Mouse (Mus musculus) stomach, embryonic 16.5 days (tissue): ENCODE data around the gene Pex7. TPM values are rescaled to one million over a fixed set of nuclear protein-coding genes. Genes with fewer than 3 reads are reported as not detected.

Source experiments
- ATAC-seq: fragments of 200-750 bp; cut with Nextera tagmentation; 2 replicates; pipeline ENCODE4 v1.8.0; 2017; ENCODE audit warnings: moderate number of reproducible peaks, moderate TSS enrichment; ENCODE audit not compliant: insufficient read depth, low FRiP score
- H3K27ac ChIP-seq: fragments of 300-500 bp; sonication (generic); 2 replicates; pipeline ENCODE4 v1.5.1; 2014; ENCODE audit warnings: low read length
- H3K27me3 ChIP-seq: fragments of 300-500 bp; sonication (generic); 2 replicates; pipeline ENCODE4 v1.6.1; 2014; ENCODE audit warnings: low read length, control low read depth, mixed read lengths; ENCODE audit not compliant: control insufficient read depth, insufficient read depth
- H3K36me3 ChIP-seq: fragments of 300-500 bp; sonication (generic); 2 replicates; pipeline ENCODE4 v1.6.1; 2014; ENCODE audit warnings: low read length; ENCODE audit not compliant: control insufficient read depth, insufficient read depth
- H3K4me1 ChIP-seq: fragments of 300-500 bp; sonication (generic); 2 replicates; pipeline ENCODE4 v1.6.1; 2014; ENCODE audit warnings: low read length, control low read depth, mixed read lengths; ENCODE audit not compliant: control insufficient read depth, insufficient read depth
- H3K4me2 ChIP-seq: fragments of 300-500 bp; sonication (generic); 2 replicates; pipeline ENCODE4 v1.6.1; 2014; ENCODE audit warnings: low read depth, low read length, mixed read lengths
- H3K4me3 ChIP-seq: fragments of 300-500 bp; sonication (generic); replicated peaks from 2 replicates; pipeline ENCODE4 v1.5.1; 2014; ENCODE audit warnings: mild to moderate bottlenecking, low read length
- H3K9ac ChIP-seq: fragments of 300-500 bp; sonication (generic); 2 replicates; pipeline ENCODE4 v1.6.1; 2014; ENCODE audit warnings: low read length
- H3K9me3 ChIP-seq: fragments of 300-500 bp; sonication (generic); replicated peaks from 2 replicates; pipeline ENCODE4 v1.6.1; 2016; ENCODE audit warnings: low read length, control low read depth; ENCODE audit not compliant: control insufficient read depth
- WGBS: fragments of 180-500 bp; shearing (Covaris S2); extraction: QIAGEN DNeasy Blood & Tissue Kit; methylation state at CpG from one replicate; pipeline ENCODE4 v1.1.7; 2014; 5-methylcytosine and 5-hydroxymethylcytosine counted together
- polyA plus RNA-seq: library from polyadenylated mRNA; unstranded; fragments of >200 nt; fragmentation: Nextera tagmentation; extraction: Ambion mirVana; gene quantifications from 2 replicates; pipeline ENCODE4 v1.2.1, GENCODE M21; 2015

Pex7 gene
- polyA plus RNA-seq, 1 experiment from 2014 or later = 41.3 TPM

GRCm38 (mm10) chr10:19900191-19900590 lies 7.3 kb downstream of the Pex7 start:
- Histone ChIP-seq H3K4me1 (no peaks in the 10 kb centered on the region), H3K4me3 (no peak overlapping the region), H3K9me3 (no peaks in the 10 kb centered on the region), H3K4me2 (no peak overlapping the region), H3K9ac (no peak overlapping the region), H3K27me3 (no peaks in the 10 kb centered on the region), H3K27ac (no peak overlapping the region), H3K36me3 (no peaks in the 10 kb centered on the region)
- ATAC-seq = no peak
- 77% methylated on average over 2 of the region's 2 CpGs for WGBS

DNA sequence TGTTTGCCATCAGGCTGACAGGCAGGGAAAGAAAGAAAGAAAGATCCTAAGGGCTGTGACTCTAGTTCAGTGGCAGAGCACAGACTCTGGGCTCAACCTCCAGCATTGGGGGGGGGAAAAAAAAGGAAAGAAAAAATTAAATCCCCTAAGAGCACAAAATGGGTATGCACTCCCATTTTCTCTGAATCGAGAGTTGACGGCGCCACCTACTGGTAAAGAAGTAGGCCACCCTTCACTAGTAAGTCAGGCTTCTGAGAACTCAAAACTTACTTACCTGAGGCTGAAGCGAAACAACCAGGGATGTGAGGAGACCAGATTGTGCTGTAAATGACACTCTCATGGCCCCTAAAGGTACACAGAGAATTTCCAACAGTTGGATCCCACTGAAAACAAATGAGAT lies 13.5 kb downstream of the Pex7 start:
- Histone ChIP-seq H3K27ac (no peak overlapping the region), H3K9ac (no peak overlapping the region), H3K9me3 (no peaks in the 10 kb centered on the region), H3K4me1 (no peaks in the 10 kb centered on the region), H3K4me2 (no peak overlapping the region), H3K36me3 (no peaks in the 10 kb centered on the region), H3K27me3 (no peaks in the 10 kb centered on the region), H3K4me3 (no peak overlapping the region)
- no peak for ATAC-seq
- 19% methylated on average over 4 of the region's 4 CpGs for WGBS

DNA sequence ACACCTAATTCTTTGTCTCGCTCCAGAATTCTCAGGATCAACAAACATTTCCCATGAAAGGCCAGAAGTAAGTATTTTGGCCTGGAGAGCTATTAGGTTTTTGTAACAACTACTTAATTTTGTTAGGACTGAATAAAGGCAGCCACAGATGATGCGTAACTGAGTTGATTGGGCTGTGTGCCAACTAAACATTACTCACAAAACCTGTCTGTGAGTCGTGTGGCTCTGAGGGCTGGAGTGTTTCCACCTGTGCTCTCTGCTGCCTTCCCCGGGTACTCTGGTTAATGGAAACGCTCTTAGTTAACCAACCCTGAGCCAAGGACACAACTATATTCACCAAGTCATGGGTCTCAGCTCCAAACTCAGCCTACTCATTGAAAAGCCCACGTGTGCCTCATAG lies 14.3 kb downstream of the Pex7 start:
- H3K4me2 ChIP-seq = no peak overlapping the region
- H3K4me3 ChIP-seq = no peak overlapping the region
- ATAC-seq = no peak
- H3K9me3 ChIP-seq = no peaks in the 10 kb centered on the region
- no peaks in the 10 kb centered on the region for H3K36me3 ChIP-seq
- no peaks in the 10 kb centered on the region for H3K27me3 ChIP-seq
- no peak overlapping the region for H3K27ac ChIP-seq
- WGBS = 49% methylated on average over 6 of the region's 6 CpGs
- no peak overlapping the region for H3K9ac ChIP-seq
- no peaks in the 10 kb centered on the region for H3K4me1 ChIP-seq

DNA sequence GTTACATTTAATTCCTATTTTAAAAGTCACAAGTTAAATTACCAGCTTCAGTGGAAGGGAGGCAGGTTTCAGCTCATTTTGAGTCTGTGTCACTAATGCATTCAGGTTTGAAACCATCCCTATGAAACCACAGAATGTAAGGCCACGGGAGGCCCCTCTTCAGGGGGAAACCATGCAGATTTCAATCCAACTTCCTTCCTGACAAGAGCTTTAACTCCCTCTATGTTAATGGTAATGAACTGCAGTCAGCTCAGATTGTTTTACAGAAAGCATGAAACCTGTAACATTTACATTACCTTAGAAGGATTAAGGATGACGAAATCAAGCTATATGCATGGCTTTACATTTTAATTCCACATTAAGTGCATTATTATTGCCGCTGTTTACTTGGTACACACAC lies 15.8 kb downstream of the Pex7 start:
- Histone ChIP-seq H3K4me3 (no peak overlapping the region), H3K9ac (no peak overlapping the region), H3K9me3 (no peaks in the 10 kb centered on the region), H3K36me3 (no peaks in the 10 kb centered on the region), H3K4me1 (no peaks in the 10 kb centered on the region), H3K27me3 (no peaks in the 10 kb centered on the region), H3K4me2 (no peak overlapping the region), H3K27ac (no peak overlapping the region)
- ATAC-seq = no peak
- WGBS = 53% methylated on average over 3 of the region's 3 CpGs

- no peak for ATAC-seq
- 80% methylated on average over 3 of the region's 3 CpGs for WGBS
- H3K36me3 ChIP-seq = no peaks in the 10 kb centered on the region
- no peaks in the 10 kb centered on the region for H3K27me3 ChIP-seq
- no peak overlapping the region for H3K4me3 ChIP-seq
- no peak overlapping the region for H3K4me2 ChIP-seq
- H3K27ac ChIP-seq = no peak overlapping the region
- no peak overlapping the region for H3K9ac ChIP-seq
- no peaks in the 10 kb centered on the region for H3K9me3 ChIP-seq
- H3K4me1 ChIP-seq = no peaks in the 10 kb centered on the region
Measured at GRCm38 (mm10) chr10:19889908-19890307, 17.6 kb downstream of the Pex7 start.

DNA sequence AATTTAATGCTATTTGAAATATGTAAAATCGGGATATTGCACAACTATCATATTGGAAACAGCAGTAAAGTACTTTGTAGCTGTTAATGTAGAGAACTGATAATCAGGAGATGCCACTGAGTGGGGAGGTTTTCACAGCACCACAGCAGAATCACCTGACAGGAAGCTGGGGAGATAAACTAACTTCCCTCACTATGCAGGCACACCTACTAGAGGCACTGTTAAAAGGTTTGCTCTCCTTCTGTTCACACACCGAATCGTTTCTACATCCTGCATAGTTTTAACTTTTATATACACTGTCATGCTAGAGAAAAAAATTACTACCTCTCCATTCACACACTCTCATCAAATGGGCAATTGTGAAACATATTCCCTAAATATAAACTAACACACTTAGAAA lies 21.2 kb downstream of the Pex7 start:
- Histone ChIP-seq H3K4me3 (no peak overlapping the region), H3K27me3 (no peaks in the 10 kb centered on the region), H3K9me3 (no peaks in the 10 kb centered on the region), H3K36me3 (no peaks in the 10 kb centered on the region), H3K27ac (no peak overlapping the region), H3K9ac (no peak overlapping the region), H3K4me1 (no peaks in the 10 kb centered on the region), H3K4me2 (no peak overlapping the region)
- WGBS = 66% methylated on average over 3 of the region's 3 CpGs
- ATAC-seq = no peak

GRCm38 (mm10) chr10:19884409-19884808 lies 23.1 kb downstream of the Pex7 start:
- ATAC-seq = no peak
- no peak overlapping the region for H3K4me2 ChIP-seq
- 66% methylated on average over 4 of the region's 4 CpGs for WGBS
- H3K36me3 ChIP-seq = no peaks in the 10 kb centered on the region
- no peaks in the 10 kb centered on the region for H3K4me1 ChIP-seq
- H3K9ac ChIP-seq = no peak overlapping the region
- H3K27ac ChIP-seq = no peak overlapping the region
- H3K9me3 ChIP-seq = no peaks in the 10 kb centered on the region
- H3K27me3 ChIP-seq = no peaks in the 10 kb centered on the region
- H3K4me3 ChIP-seq = no peak overlapping the region

DNA sequence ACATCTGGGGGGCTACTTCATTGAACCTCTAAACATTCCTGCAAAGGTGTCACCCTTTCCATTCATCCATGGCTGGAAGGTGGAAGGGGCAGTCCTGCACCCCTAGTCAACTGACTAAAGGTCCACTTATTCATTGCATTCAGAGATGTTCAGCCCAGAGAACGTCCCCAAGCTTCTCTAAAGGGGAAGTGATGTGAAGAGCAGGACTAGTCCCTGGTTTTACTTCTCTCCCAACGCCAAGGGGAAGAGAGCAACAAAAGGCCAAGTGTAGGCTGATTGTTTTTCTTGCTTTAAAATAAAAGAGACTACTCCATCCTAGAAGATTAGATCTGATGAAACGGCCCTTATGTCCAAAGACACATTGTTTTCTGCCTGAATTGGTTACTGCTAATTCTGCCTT lies 27.1 kb downstream of the Pex7 start:
- Histone ChIP-seq H3K9me3 (no peaks in the 10 kb centered on the region), H3K27ac (no peak overlapping the region), H3K4me3 (no peak overlapping the region), H3K4me2 (no peak overlapping the region), H3K4me1 (peaks cover 10% of the 10 kb centered on the region; the same call in 1 of the 2 replicates), H3K9ac (no peak overlapping the region), H3K27me3 (no peaks in the 10 kb centered on the region), H3K36me3 (no peaks in the 10 kb centered on the region)
- ATAC-seq = no peak
- 72% methylated on average over 3 of the region's 3 CpGs for WGBS

- H3K36me3 ChIP-seq = no peaks in the 10 kb centered on the region
- no peak overlapping the region for H3K4me2 ChIP-seq
- no peak for ATAC-seq
- H3K9me3 ChIP-seq = no peaks in the 10 kb centered on the region
- H3K9ac ChIP-seq = peak overlapping the region; percentile 16; the same call in 1 of the 2 replicates
- 52% methylated on average over 6 of the region's 6 CpGs for WGBS
- H3K4me1 ChIP-seq = peaks cover 10% of the 10 kb centered on the region; the same call in 1 of the 2 replicates
- H3K27ac ChIP-seq = no peak overlapping the region
- H3K4me3 ChIP-seq = no peak overlapping the region
- no peaks in the 10 kb centered on the region for H3K27me3 ChIP-seq
Measured at GRCm38 (mm10) chr10:19879161-19879560, 28.3 kb downstream of the Pex7 start.

GRCm38 (mm10) chr10:19877679-19878078 lies 29.8 kb downstream of the Pex7 start:
- peaks cover 10% of the 10 kb centered on the region; the same call in 1 of the 2 replicates for H3K4me1 ChIP-seq
- H3K4me3 ChIP-seq = no peak overlapping the region
- ATAC-seq = no peak
- no peaks in the 10 kb centered on the region for H3K36me3 ChIP-seq
- H3K27ac ChIP-seq = no peak overlapping the region
- H3K9ac ChIP-seq = no peak overlapping the region
- H3K4me2 ChIP-seq = no peak overlapping the region
- no peaks in the 10 kb centered on the region for H3K27me3 ChIP-seq
- no peaks in the 10 kb centered on the region for H3K9me3 ChIP-seq
- 63% methylated on average over 9 of the region's 9 CpGs for WGBS
